Mouse (Mus musculus) embryonic facial prominence, embryonic 14.5 days (tissue): ENCODE results near the gene Tcp11l2. TPM values are rescaled to one million over a fixed set of nuclear protein-coding genes. Genes with fewer than 3 reads are reported as not detected.

Experiments used
- ATAC-seq: fragments of 200-750 bp; cut with Nextera tagmentation; 2 replicates; pipeline ENCODE4 v1.8.0; 2017; ENCODE audit warnings: low read depth, moderate number of reproducible peaks, moderate TSS enrichment
- DNase-seq: peaks from one replicate; pipeline ENCODE4 v3.0.0-alpha.2; 2015; ENCODE audit warnings: low spot score
- H3K27ac ChIP-seq: fragments of 300-500 bp; sonication (generic); replicated peaks from 2 replicates; pipeline ENCODE4 v1.5.1; 2014; ENCODE audit warnings: low read depth, mild to moderate bottlenecking, low read length, moderate library complexity
- H3K27me3 ChIP-seq: fragments of 300-500 bp; sonication (generic); replicated peaks from 2 replicates; pipeline ENCODE4 v1.6.1; 2014; ENCODE audit warnings: low read length; ENCODE audit not compliant: control insufficient read depth, insufficient read depth
- H3K36me3 ChIP-seq: fragments of 300-500 bp; sonication (generic); 2 replicates; pipeline ENCODE4 v1.6.1; 2014; ENCODE audit warnings: low read length, mixed read lengths; ENCODE audit not compliant: control insufficient read depth, insufficient read depth
- H3K4me1 ChIP-seq: fragments of 300-500 bp; sonication (generic); 2 replicates; pipeline ENCODE4 v1.6.1; 2014; ENCODE audit warnings: antibody characterized with exemption, low read length; ENCODE audit not compliant: control insufficient read depth, insufficient read depth
- H3K4me2 ChIP-seq: fragments of 300-500 bp; sonication (generic); 2 replicates; pipeline ENCODE4 v1.6.1; 2014; ENCODE audit warnings: low read depth, mild to moderate bottlenecking, low read length, moderate library complexity, mixed read lengths
- H3K4me3 ChIP-seq: fragments of 300-500 bp; sonication (generic); 2 replicates; pipeline ENCODE4 v1.5.1; 2014; ENCODE audit warnings: low read depth, mild to moderate bottlenecking, low read length
- H3K9ac ChIP-seq: fragments of 300-500 bp; sonication (generic); 2 replicates; pipeline ENCODE4 v1.6.1; 2014; ENCODE audit warnings: low read depth, mild to moderate bottlenecking, low read length, moderate library complexity, mixed read lengths
- H3K9me3 ChIP-seq: fragments of 300-500 bp; sonication (generic); 2 replicates; pipeline ENCODE4 v1.6.1; 2016; ENCODE audit warnings: low read length; ENCODE audit not compliant: control insufficient read depth
- WGBS: fragments of 180-500 bp; shearing (Covaris S2); extraction: QIAGEN DNeasy Blood & Tissue Kit; methylation state at CpG from one replicate; pipeline ENCODE4 v1.1.7; 2014; 5-methylcytosine and 5-hydroxymethylcytosine counted together
- polyA plus RNA-seq: library from polyadenylated mRNA; unstranded; fragments of >200 nt; fragmentation: Nextera tagmentation; extraction: Ambion mirVana; gene quantifications from 2 replicates; pipeline ENCODE4 v1.2.1, GENCODE M21; 2014

The Tcp11l2 gene
- polyA plus RNA-seq, result 19.9 and 20.3 TPM in 2 replicates

DNA sequence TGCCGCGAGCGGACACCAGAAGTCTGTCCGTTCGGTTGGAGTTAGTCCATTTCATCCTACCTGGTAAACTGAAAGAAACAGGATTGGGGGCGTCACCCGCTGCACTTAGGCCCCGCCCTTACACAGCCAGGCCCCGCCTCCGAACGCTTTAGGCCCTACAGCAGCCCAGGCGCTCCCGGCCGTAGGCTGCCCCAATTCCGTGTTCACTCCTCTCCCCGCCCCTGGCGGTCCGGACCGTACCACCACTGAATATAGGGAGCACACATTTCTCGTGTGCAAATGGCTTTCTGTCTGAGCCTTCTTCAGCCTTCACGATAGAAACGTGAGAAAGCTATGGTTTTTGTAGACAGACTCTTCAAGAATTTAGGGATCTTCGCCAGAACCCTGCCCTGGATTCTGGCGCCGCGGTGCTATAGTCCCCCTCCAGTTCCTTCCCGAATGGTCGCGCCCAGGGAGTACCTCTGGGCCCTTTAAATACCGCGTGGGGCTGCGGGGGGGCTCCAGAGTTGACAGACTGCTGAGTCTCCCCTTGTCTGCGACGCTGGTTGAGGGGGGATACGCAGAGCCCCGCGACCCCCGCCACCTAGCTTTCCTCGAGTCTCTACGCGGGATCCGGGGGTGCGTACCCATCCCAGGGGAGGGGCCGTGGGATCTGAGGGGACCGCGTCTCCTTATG is at the start of gene Tcp11l2:
TSS of gene Tcp11l2 (plus strand) at position 232 of the 676 bp plus-strand sequence.
- H3K27me3 ChIP-seq, result 0 out of 2 replicates have a peak, but pooled peaks cover 3% of the 10 kb centered on the region
- WGBS, result under 1% methylated on average over 32 of the region's 46 CpGs
- peak; percentile 98 for DNase-seq
- peak within 1 kb of the TSS; percentile 72 for H3K9ac ChIP-seq
- peak; percentile 100 for ATAC-seq
- H3K4me2 ChIP-seq, result peak within 1 kb of the TSS; percentile 82
- no peaks in the 10 kb centered on the region for H3K36me3 ChIP-seq
- H3K4me1 ChIP-seq, result no peaks in the 10 kb centered on the region
- H3K9me3 ChIP-seq, result no peaks in the 10 kb centered on the region
- H3K4me3 ChIP-seq, result peak within 1 kb of the TSS; percentile 86
- peak within 1 kb of the TSS; percentile 75 for H3K27ac ChIP-seq

DNA sequence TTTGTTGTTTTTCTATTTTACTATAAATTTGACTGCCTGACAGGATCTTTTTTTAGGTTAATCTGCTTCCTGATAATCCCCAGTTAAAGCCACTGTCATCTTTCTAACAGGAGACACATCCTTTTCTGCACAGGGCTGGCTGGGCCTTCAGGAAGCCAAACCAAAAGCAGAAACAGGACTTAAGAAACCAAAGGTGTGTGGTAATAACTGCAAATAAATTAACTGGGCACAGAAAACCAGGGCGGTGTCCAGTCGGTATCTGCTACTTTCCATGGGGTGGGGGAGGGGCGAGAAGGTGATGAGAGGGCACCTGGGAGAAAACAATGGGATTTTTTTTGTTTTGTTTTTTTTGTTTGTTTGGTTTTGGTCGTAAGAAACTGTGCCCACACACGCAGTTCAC is 49.4 kb upstream of the Tcp11l2 start:
- DNase-seq (no peak), ATAC-seq (no peak)
- WGBS, result 79% methylated on average over 5 of the region's 5 CpGs
- Histone ChIP-seq H3K4me1 (peaks cover 26% of the 10 kb centered on the region), H3K27me3 (no peaks in the 10 kb centered on the region), H3K9me3 (no peaks in the 10 kb centered on the region), H3K36me3 (peaks cover 74% of the 10 kb centered on the region), H3K27ac (no peak overlapping the region), H3K9ac (no peak overlapping the region), H3K4me3 (no peak overlapping the region), H3K4me2 (no peak overlapping the region)

DNA sequence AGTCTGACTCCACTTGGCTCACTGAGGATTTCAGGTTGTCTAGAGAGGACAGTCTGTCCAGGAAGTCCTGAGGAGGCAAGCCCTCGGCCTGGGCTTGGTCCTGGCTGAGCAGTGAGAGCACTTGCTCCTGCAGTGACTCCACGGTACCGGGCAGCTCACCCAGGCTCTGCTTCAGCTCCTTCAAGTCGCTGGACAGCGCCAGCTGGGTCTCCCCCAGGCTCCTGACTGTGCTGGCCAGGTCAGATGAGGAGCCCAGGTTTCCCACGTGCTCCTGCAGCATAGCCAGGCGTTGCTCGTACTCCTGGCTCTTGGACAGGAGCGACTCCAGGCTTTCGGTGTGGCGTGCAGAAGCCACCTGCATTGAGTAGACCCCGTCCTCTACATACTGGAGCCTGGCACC is 48.8 kb upstream of the Tcp11l2 start:
- Histone ChIP-seq H3K4me3 (no peak overlapping the region), H3K4me1 (peaks cover 31% of the 10 kb centered on the region), H3K27me3 (no peaks in the 10 kb centered on the region), H3K9ac (no peak overlapping the region), H3K9me3 (no peaks in the 10 kb centered on the region), H3K27ac (no peak overlapping the region), H3K36me3 (peaks cover 70% of the 10 kb centered on the region), H3K4me2 (no peak overlapping the region)
- no peak for DNase-seq
- WGBS, result 82% methylated on average over 12 of the region's 12 CpGs
- ATAC-seq, result no peak

DNA sequence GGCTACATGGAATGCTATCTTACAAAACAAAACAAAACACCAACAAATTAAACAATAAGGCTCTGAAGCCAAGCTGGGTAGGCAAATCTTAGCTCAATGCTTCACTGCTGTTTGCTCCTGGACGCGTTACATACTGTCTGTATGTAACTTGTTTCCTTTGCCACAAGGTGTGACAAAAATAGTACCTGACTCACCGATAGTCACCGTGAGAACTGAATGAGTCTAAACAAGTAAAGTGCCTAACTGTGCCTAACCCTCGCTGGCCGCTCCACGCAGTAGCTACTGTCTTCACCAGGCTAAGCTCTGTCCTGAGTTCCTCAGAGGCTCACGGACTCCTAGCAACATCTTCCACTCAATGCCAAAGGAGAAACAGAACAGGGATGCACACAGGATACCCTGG is 46.0 kb upstream of the Tcp11l2 start:
- peak overlapping the region; percentile 12; the same call in 1 of the 2 replicates for H3K4me3 ChIP-seq
- 80% methylated on average over 8 of the region's 8 CpGs for WGBS
- DNase-seq (no peak), ATAC-seq (no peak)
- no peaks in the 10 kb centered on the region for H3K9me3 ChIP-seq
- peak overlapping the region; percentile 43; the same call in 1 of the 2 replicates for H3K9ac ChIP-seq
- peak overlapping the region; percentile 85 for H3K4me2 ChIP-seq
- H3K27me3 ChIP-seq, result no peaks in the 10 kb centered on the region
- peaks cover 56% of the 10 kb centered on the region for H3K36me3 ChIP-seq
- H3K4me1 ChIP-seq, result peaks cover 32% of the 10 kb centered on the region
- H3K27ac ChIP-seq, result no peak overlapping the region

DNA sequence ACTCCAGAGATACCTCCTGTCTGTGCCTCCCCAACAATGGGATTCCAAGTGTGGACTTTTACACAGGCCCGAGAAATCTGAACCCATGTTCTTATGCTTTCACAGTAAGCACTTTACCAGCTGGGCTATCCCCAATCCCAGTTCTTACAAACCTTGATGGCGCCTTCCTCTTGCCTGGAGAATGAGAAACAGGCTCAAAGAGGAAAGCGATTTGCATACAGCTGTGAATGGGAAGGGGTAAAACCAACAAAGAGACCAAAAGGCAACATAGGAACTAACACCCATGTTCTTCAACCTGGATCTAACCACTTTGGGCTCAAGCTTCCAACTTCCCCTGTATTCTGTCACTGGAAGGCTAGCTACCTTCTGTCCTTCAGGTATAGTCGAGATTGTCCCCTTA is 44.9 kb upstream of the Tcp11l2 start:
- peak overlapping the region; percentile 97 for H3K9ac ChIP-seq
- H3K4me3 ChIP-seq, result peak overlapping the region; percentile 97
- H3K36me3 ChIP-seq, result peaks cover 46% of the 10 kb centered on the region
- peak overlapping the region; percentile 85 for H3K4me2 ChIP-seq
- ATAC-seq (no peak), DNase-seq (no peak)
- no peak overlapping the region for H3K27ac ChIP-seq
- no peaks in the 10 kb centered on the region for H3K9me3 ChIP-seq
- 90% methylated on average over 4 of the region's 4 CpGs for WGBS
- no peaks in the 10 kb centered on the region for H3K27me3 ChIP-seq
- H3K4me1 ChIP-seq, result peaks cover 32% of the 10 kb centered on the region

DNA sequence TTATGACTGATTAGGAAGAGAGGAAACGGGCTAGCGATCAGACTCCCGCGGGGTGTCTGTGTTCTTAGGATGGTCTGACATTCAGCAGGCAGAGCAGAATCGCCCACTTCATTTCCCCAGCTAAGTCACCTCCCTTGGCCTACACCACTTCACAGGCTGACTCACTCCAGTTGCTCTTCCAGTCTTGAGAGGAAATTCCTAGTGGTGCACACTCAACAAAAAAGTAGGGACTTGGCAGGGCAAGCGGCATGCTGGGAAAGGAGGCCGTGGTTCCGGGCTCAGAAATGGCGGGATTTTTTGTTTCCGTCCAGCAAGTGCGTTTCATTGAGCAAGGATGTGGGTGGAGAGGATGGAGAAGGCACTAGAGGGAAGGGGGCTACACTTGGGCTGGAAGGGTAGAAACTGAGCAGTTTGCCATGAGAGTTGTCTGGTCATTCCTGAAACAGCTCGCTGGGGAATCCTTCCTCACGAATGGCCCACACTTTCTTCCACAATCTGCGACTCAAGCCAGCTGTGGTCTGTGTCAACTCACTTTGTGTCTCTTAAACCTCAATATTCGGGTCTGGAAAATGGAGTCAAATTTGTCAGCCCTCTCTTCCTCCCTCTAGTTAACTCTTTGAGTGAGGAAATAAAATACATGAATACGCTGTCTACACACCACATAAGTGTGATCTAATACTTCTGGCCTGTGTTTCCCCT is 44.1 kb upstream of the Tcp11l2 start:
- Histone ChIP-seq H3K36me3 (peaks cover 38% of the 10 kb centered on the region), H3K4me3 (peak overlapping the region; percentile 97), H3K27me3 (no peaks in the 10 kb centered on the region), H3K9me3 (no peaks in the 10 kb centered on the region), H3K4me1 (peaks cover 32% of the 10 kb centered on the region), H3K4me2 (peak overlapping the region; percentile 85), H3K9ac (peak overlapping the region; percentile 97), H3K27ac (peak overlapping the region; percentile 90; the same call in 1 of the 2 replicates)
- DNase-seq (peak; percentile 50), ATAC-seq (no peak)
- WGBS, result 58% methylated on average over 16 of the region's 16 CpGs

DNA sequence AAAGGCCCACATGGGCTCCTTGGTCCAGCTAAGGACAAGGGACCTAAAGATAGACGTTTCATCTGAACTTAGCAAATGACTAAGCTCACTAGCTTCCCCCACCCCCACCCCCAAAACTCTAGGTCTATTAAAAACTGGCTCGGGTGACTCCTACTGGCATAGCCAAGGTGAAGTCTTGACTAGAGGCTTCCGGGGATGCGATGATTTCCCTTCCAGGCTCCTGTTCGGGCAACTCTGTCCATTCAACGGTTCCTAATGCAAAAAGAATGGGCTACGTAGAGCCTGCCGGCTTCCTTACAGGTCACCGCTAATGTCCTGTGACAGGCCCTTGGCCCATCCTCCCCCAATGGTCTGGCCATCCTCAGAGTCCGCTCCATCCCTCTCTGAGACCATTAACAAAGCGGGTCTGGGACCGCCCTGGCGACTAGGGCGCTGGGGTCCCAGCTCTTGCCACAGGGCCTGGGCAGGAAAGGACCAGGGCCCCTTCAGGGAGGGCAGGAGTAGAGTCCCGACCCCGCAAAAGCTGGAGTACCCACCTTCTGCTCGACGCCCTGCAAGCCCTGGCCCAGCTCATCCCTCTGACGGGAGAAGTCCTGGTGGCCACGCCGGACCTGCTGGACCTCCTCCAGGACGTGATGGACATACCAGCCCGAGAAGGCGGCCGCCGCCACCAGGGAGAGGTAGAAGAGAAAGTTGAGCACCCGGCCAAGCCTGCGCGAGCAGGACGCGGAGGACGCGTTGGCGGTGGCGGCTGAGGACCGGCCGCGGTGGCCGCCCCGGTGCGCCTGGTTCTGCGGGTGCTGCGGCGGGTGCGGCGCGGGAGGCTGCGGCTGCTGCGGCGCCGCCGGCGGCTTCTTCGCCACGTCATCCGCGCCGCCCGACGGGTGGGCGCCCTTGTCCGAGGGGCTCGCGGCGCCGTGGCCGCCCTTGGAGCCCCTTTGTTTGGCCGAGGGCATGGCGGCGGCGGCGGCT is 43.2 kb upstream of the Tcp11l2 start:
- H3K4me2 ChIP-seq, result peak overlapping the region; percentile 85
- peaks cover 32% of the 10 kb centered on the region for H3K4me1 ChIP-seq
- peaks cover 30% of the 10 kb centered on the region for H3K36me3 ChIP-seq
- peak overlapping the region; percentile 97 for H3K9ac ChIP-seq
- ATAC-seq (peak; percentile 23; the same call in 1 of the 2 replicates), DNase-seq (peak; percentile 64)
- WGBS, result under 1% methylated on average over 37 of the region's 72 CpGs
- H3K4me3 ChIP-seq, result peak overlapping the region; percentile 97
- no peaks in the 10 kb centered on the region for H3K9me3 ChIP-seq
- H3K27ac ChIP-seq, result peak overlapping the region; percentile 90
- no peaks in the 10 kb centered on the region for H3K27me3 ChIP-seq
